Comparison of ENCODE assay signal across 8 mouse cellular contexts in genomic region chr13:16012243-16012887, GRCm38 (mm10). TPM values are rescaled to one million over a fixed set of nuclear protein-coding genes. Genes with fewer than 3 reads are reported as not detected.
DNase-seq lines count a peak whose midpoint lies in the region; ATAC-seq and TF ChIP-seq lines count a peak whose summit lies in the region.

No protein-coding gene starts in this region.

- WGBS in forebrain, embryonic 14.5 days = 7% methylated on average over 19 of the region's 19 CpGs
- 7% methylated on average over 19 of the region's 19 CpGs for WGBS in lung, embryonic 14.5 days

- peak; percentile 30 to 43 for DNase-seq in CD8-positive naive resting alpha-beta T cell, adult 2 months (ENCODE audit: low read depth in 2 of 2, low spot score in 2 of 2)
- peak; percentile 62 for DNase-seq in forebrain, embryonic 14.5 days (ENCODE audit: low spot score)
- peak; percentile 87 to 88 for DNase-seq in heart, postnatal 10 days
- peak; percentile 73 to 86 for DNase-seq in kidney, postnatal 36 days
- DNase-seq in lung, embryonic 14.5 days = peak; percentile 86
- DNase-seq in thymus, adult 18-20 months = peak; percentile 44 to 48

- peak; percentile 89 for TF ChIP-seq CTCF in lung, embryonic 14.5 days (IDR thresholded peaks at IDR 0.05; ENCODE audit: low read depth)

- no peaks in the 10 kb centered on the region for H3K9me3 ChIP-seq in forebrain, embryonic 14.5 days (replicated peaks; ENCODE audit: control insufficient read depth, low read length)
- H3K9me3 ChIP-seq in lung, embryonic 14.5 days (ENCODE audit: low read depth, low read length) = no peaks in the 10 kb centered on the region

- intact Hi-C loops in heart, postnatal 10 days (cut with DNase I) = loop anchor here (2.0 to 5.0 kb wide), 3 partner anchors 700 to 1016 kb away; no protein-coding TSS in a partner anchor

- ATAC-seq in forebrain, embryonic 14.5 days = peak; percentile 89
- peak; percentile 93 for ATAC-seq in lung, embryonic 14.5 days (ENCODE audit: insufficient read depth)
- peak; percentile 94 for ATAC-seq in neutrophil, adult 5-6 weeks (ENCODE audit: extremely low read depth, insufficient number of reproducible peaks, low FRiP score, poor library complexity, severe bottlenecking)

- H3K27me3 ChIP-seq in forebrain, embryonic 14.5 days (replicated peaks; ENCODE audit: control insufficient read depth, insufficient read depth, low read length) = peaks cover 15% of the 10 kb centered on the region
- H3K27me3 ChIP-seq in lung, embryonic 14.5 days (ENCODE audit: insufficient read depth, low read length) = no peaks in the 10 kb centered on the region

- H3K4me2 ChIP-seq in forebrain, embryonic 14.5 days (ENCODE audit: low read length) = peak overlapping the region; percentile 90
- H3K4me2 ChIP-seq in lung, embryonic 14.5 days = peak overlapping the region; percentile 87

- peak overlapping the region; percentile 60 for H3K9ac ChIP-seq in forebrain, embryonic 14.5 days (ENCODE audit: low read length)
- H3K9ac ChIP-seq in lung, embryonic 14.5 days = peak overlapping the region; percentile 60

- no peaks in the 10 kb centered on the region for H3K36me3 ChIP-seq in forebrain, embryonic 14.5 days (ENCODE audit: control insufficient read depth, insufficient read depth, low read length)
- no peaks in the 10 kb centered on the region for H3K36me3 ChIP-seq in lung, embryonic 14.5 days (ENCODE audit: insufficient read depth)

- H3K4me1 ChIP-seq in brown adipose tissue, adult 24 weeks (ENCODE audit: control insufficient read depth, insufficient read depth, insufficient read length, low read length) = no peaks in the 10 kb centered on the region; the same call in 1 of the 2 replicates
- H3K4me1 ChIP-seq in forebrain, embryonic 14.5 days (ENCODE audit: control insufficient read depth, insufficient read depth, low read length) = peaks cover 10% of the 10 kb centered on the region
- H3K4me1 ChIP-seq in lung, embryonic 14.5 days (ENCODE audit: insufficient read depth) = no peaks in the 10 kb centered on the region; the same call in 1 of the 2 replicates

- H3K27ac ChIP-seq in brown adipose tissue, adult 24 weeks (replicated peaks; ENCODE audit: low read depth, low read length) = no peak overlapping the region
- H3K27ac ChIP-seq in forebrain, embryonic 14.5 days (ENCODE audit: low read depth, low read length) = no peak overlapping the region
- H3K27ac ChIP-seq in lung, embryonic 14.5 days (ENCODE audit: low read depth) = no peak overlapping the region

- peak overlapping the region; percentile 55 for H3K4me3 ChIP-seq in brown adipose tissue, adult 24 weeks (ENCODE audit: insufficient read depth, low read depth, low read length)
- H3K4me3 ChIP-seq in forebrain, embryonic 14.5 days (ENCODE audit: low read depth, low read length) = peak overlapping the region; percentile 43
- peak overlapping the region; percentile 48 for H3K4me3 ChIP-seq in lung, embryonic 14.5 days (ENCODE audit: low read depth, low read length)

RNA-seq across cellular contexts. Expression of gene Inhba, which starts 0.7 kb away (rescaled TPM):
- not detected in 2 replicates for polyA plus RNA-seq in brown adipose tissue, adult 24 weeks (2012; ENCODE audit: insufficient read depth, insufficient read length, missing spikeins)
- 1.1 and 2.0 TPM in 2 replicates for polyA plus RNA-seq in forebrain, embryonic 14.5 days (2014; fragmentation: Nextera tagmentation; extraction: Ambion mirVana)
- total RNA-seq in heart, postnatal 10 days (2021) = 1 to 10 TPM; 7.1 to 9.3 TPM
- 3.1 and 3.2 TPM in 2 replicates for polyA plus RNA-seq in lung, embryonic 14.5 days (2014; fragmentation: Nextera tagmentation; extraction: Ambion mirVana)
- 0.12 and 1.2 TPM in 2 replicates for total RNA-seq in neutrophil, adult 5-6 weeks (2017)

Comparison
In these comparisons a context has a peak if more than half of its experiments do, and no peak if none do; other contexts are left out.
1. DNase-seq: peak in every context shown above with its lines; median percentile 88 in heart, postnatal 10 days; 86 in lung, embryonic 14.5 days; 80 in kidney, postnatal 36 days; 62 in forebrain, embryonic 14.5 days; 46 in thymus, adult 18-20 months; 36 in CD8-positive naive resting alpha-beta T cell, adult 2 months.